Mouse (Mus musculus) testis, adult 2 months (tissue): ENCODE data around the gene Cd300a. TPM values are rescaled to one million over a fixed set of nuclear protein-coding genes. Genes with fewer than 3 reads are reported as not detected.
A peak's percentile ranks its signal among the peaks of the same experiment; 100 is the strongest.

Experiments used
- H3K27ac ChIP-seq: fragments of 200-500 bp; 2 replicates; pipeline ENCODE4 v1.5.1; 2012; ENCODE audit warnings: low read depth, low read length; ENCODE audit not compliant: control insufficient read depth, insufficient read depth
- H3K27me3 ChIP-seq: fragments of 200-500 bp; 2 replicates; pipeline ENCODE4 v1.6.1; 2012; ENCODE audit warnings: mild to moderate bottlenecking, low read length, moderate library complexity; ENCODE audit not compliant: control insufficient read depth, insufficient read depth
- H3K36me3 ChIP-seq: fragments of 200-500 bp; 2 replicates; pipeline ENCODE4 v1.6.1; 2012; ENCODE audit warnings: mild to moderate bottlenecking, low read length; ENCODE audit not compliant: control insufficient read depth, insufficient read depth
- H3K4me1 ChIP-seq: fragments of 200-500 bp; 2 replicates; pipeline ENCODE4 v1.6.1; 2012; ENCODE audit warnings: low read length; ENCODE audit not compliant: control insufficient read depth, insufficient read depth
- H3K4me3 ChIP-seq: fragments of 200-500 bp; 2 replicates; pipeline ENCODE4 v1.5.1; 2012; ENCODE audit warnings: low read depth, mild to moderate bottlenecking, low read length, moderate library complexity, mixed read lengths; ENCODE audit not compliant: control insufficient read depth
- CTCF ChIP-seq: fragments of 200-500 bp; IDR thresholded peaks from 2 replicates; pipeline ENCODE4 v1.5.1; 2012; ENCODE audit warnings: low read depth, mild to moderate bottlenecking, inconsistent platforms, low read length, moderate library complexity; ENCODE audit not compliant: control insufficient read depth, insufficient read depth, insufficient replicate concordance
- POLR2A ChIP-seq: fragments of 200-500 bp; IDR thresholded peaks from 2 replicates; pipeline ENCODE4 v1.6.1; 2012; ENCODE audit warnings: low read depth, mild to moderate bottlenecking, inconsistent platforms, low read length, moderate library complexity; ENCODE audit not compliant: control insufficient read depth
- polyA plus RNA-seq: library from polyadenylated mRNA; depleted of rRNA; stranded (reverse); fragments of >200 nt; gene quantifications from 2 replicates; pipeline ENCODE4 v1.2.3, GENCODE M21; 2012

Gene Cd300a
- polyA plus RNA-seq, 1 experiment = 0.17 TPM

- no peak for TF ChIP-seq CTCF
- TF ChIP-seq POLR2A = no peak
- Histone ChIP-seq H3K4me3 (no peak overlapping the region), H3K36me3 (no peaks in the 10 kb centered on the region), H3K4me1 (peaks cover 7% of the 10 kb centered on the region; the same call in 1 of the 2 replicates), H3K27me3 (no peaks in the 10 kb centered on the region; the same call in none of the 2 replicates), H3K27ac (no peak overlapping the region)
Observed at GRCm38 (mm10) chr11:114856125-114856524, 33.7 kb upstream of the Cd300a start.

GRCm38 (mm10) chr11:114858641-114859040 is 31.2 kb upstream of the Cd300a start:
- Histone ChIP-seq H3K4me3 (no peak overlapping the region), H3K27me3 (no peaks in the 10 kb centered on the region), H3K4me1 (no peaks in the 10 kb centered on the region), H3K36me3 (no peaks in the 10 kb centered on the region), H3K27ac (no peak overlapping the region)
- TF ChIP-seq POLR2A (no peak), CTCF (peak; percentile 41; the same call in 1 of the 2 replicates)

- no peak overlapping the region for H3K4me3 ChIP-seq
- no peak overlapping the region for H3K27ac ChIP-seq
- H3K4me1 ChIP-seq = no peaks in the 10 kb centered on the region
- TF ChIP-seq POLR2A (no peak), CTCF (no peak)
- H3K27me3 ChIP-seq = no peaks in the 10 kb centered on the region
- no peaks in the 10 kb centered on the region for H3K36me3 ChIP-seq
Observed at GRCm38 (mm10) chr11:114861057-114861456, 28.8 kb upstream of the Cd300a start.

- H3K36me3 ChIP-seq = no peaks in the 10 kb centered on the region
Observed at GRCm38 (mm10) chr11:114862687-114863086, 27.2 kb upstream of the Cd300a start.

GRCm38 (mm10) chr11:114863918-114864420 is 25.9 kb upstream of the Cd300a start:
- H3K4me3 ChIP-seq = no peak overlapping the region
- no peak overlapping the region for H3K27ac ChIP-seq
- TF ChIP-seq POLR2A (no peak), CTCF (no peak)
- H3K36me3 ChIP-seq = no peaks in the 10 kb centered on the region
- no peaks in the 10 kb centered on the region for H3K27me3 ChIP-seq
- H3K4me1 ChIP-seq = no peaks in the 10 kb centered on the region

More at GRCm38 (mm10) chr11:114862687-114863086, 27.2 kb upstream of the Cd300a start:
- H3K27ac ChIP-seq = no peak overlapping the region
- H3K4me3 ChIP-seq = no peak overlapping the region
- no peaks in the 10 kb centered on the region for H3K4me1 ChIP-seq
- no peaks in the 10 kb centered on the region for H3K27me3 ChIP-seq
- TF ChIP-seq POLR2A (no peak), CTCF (no peak)

GRCm38 (mm10) chr11:114865999-114866398 is 23.8 kb upstream of the Cd300a start:
- Histone ChIP-seq H3K4me1 (no peaks in the 10 kb centered on the region), H3K27me3 (no peaks in the 10 kb centered on the region), H3K4me3 (no peak overlapping the region), H3K27ac (no peak overlapping the region), H3K36me3 (no peaks in the 10 kb centered on the region)
- no peak for TF ChIP-seq CTCF
- no peak for TF ChIP-seq POLR2A

GRCm38 (mm10) chr11:114866486-114867360 is 23.1 kb upstream of the Cd300a start:
- no peaks in the 10 kb centered on the region for H3K36me3 ChIP-seq
- H3K27me3 ChIP-seq = no peaks in the 10 kb centered on the region
- no peaks in the 10 kb centered on the region for H3K4me1 ChIP-seq
- TF ChIP-seq CTCF (no peak), POLR2A (no peak)
- H3K27ac ChIP-seq = no peak overlapping the region
- no peak overlapping the region for H3K4me3 ChIP-seq
